Mouse (Mus musculus) regulatory T cell (primary cell): ENCODE data around the gene Eif5a2.

Experiments used
- in situ Hi-C: fragments of 300-600 bp; cut with MboI, MseI; formaldehyde crosslinking; loops from one replicate; pipeline ENCODE4 v1.15.1; 2025; ENCODE audit warnings: high pct_unique_total_duplicates

The Eif5a2 gene

GRCm38 (mm10) chr3:28808039-28808643 lies 27.1 kb downstream of the Eif5a2 start:
- in situ Hi-C loops = loop anchor here (25.0 kb wide), 1 partner anchor 1646 kb away; the partner anchor contains the start of gene Ect2

DNA sequence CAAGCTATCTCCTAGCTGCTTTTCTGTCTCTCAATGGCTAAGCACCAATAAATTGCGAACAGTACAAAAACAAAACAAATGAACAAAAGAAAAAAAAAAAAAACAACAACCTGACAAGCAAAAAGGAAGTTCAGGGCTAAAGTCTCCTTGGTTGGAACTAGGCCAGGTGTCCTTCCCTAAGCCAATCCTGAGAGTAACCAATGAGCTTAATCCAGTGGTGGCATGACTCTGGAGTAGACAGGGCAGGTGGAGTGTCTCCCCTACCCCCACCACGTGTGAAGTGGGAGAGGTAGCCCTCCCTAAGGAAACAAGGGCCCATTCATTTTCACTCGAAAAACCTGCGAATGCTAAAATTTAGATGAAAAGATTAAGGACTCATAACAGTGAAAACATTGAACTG lies 30.4 kb downstream of the Eif5a2 start:
- in situ Hi-C loops = loop anchor here (5.0 to 25.0 kb wide), 2 partner anchors 156 to 1649 kb away; partner anchors contain the start of gene Ect2

- in situ Hi-C loops = loop anchor here (5.0 to 25.0 kb wide), 2 partner anchors 153 to 1652 kb away; partner anchors contain the start of gene Ect2
These were observed 33.3 kb downstream of the Eif5a2 start for GRCm38 (mm10) chr3:28814361-28814760.

DNA sequence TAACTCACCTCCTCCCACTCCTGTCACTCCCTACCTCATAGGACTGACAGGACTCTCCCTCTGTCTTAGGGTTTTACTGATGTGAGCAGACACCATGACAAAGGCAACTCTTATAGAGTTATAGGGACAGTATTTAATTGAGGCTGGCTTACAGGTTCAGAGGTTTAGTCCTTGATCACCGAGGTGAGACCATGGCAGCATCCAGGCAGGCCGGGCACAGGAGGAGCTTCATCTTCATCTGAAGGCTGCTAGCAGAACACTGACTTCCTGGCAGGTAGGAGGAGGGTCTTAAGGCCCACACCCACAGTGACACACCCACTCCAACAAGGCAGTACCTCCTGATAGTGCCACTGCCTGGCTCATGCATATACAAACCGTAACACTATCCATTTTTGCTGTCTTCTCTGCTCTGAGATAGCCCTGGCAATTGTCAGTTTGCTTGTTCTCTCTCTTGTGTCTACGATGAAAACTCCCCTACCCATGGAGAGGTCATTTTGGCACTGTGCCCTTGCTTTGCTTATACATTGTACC lies 35.0 kb downstream of the Eif5a2 start:
- in situ Hi-C loops = loop anchor here (25.0 kb wide), 1 partner anchor 1654 kb away; the partner anchor contains the start of gene Ect2

- in situ Hi-C loops = no loop called here
These were observed 45.2 kb downstream of the Eif5a2 start for GRCm38 (mm10) chr3:28826272-28826671.

- in situ Hi-C loops = no loop called here
These were observed 46.5 kb downstream of the Eif5a2 start for GRCm38 (mm10) chr3:28827605-28828004.

GRCm38 (mm10) chr3:28829454-28829853 lies 48.4 kb downstream of the Eif5a2 start:
- in situ Hi-C loops = no loop called here

GRCm38 (mm10) chr3:28836796-28837371 lies 55.8 kb downstream of the Eif5a2 start:
- in situ Hi-C loops = no loop called here

DNA sequence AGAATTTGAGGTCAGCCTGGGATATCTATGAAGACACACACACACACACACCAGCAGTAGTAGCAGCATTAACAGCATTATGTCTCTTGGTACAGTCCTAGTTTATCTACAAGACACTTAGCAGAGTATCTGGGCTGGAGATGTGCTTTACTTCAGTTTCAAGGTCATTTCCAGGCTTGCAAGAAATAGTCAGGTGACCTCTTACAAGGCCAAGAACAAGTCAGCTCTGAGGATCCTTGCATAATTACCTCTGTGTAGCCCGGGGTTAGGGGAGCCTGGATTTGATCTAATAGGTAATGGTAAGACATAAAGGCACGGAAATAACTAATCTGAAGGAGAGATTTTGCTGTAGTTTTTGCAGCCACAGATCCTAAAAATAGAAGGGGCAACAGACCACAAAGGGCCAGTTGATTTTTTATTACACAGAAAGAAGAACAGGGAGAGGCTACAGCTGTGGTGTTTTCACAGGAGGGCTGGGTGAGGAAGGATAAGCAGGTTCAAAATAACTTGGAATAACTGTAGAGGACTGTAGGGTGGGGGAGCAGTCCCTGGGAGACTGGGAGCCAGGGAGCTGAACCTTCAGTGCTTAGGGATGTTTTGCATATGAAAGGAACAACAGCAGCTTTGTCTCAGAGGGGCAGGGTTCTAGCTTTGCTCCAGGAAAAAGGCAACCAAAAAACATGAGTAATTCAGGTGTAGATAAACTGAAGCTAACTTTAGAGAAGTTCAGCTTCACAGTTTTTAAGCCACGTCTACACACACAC lies 61.0 kb downstream of the Eif5a2 start:
- in situ Hi-C loops = no loop called here

GRCm38 (mm10) chr3:28843231-28843630 lies 62.2 kb downstream of the Eif5a2 start:
- in situ Hi-C loops = no loop called here

GRCm38 (mm10) chr3:28847115-28847514 lies 66.0 kb downstream of the Eif5a2 start:
- in situ Hi-C loops = no loop called here
